ENCODE assay signal across 9 mouse cellular contexts in genomic region chr16:38812521-38812920, GRCm38 (mm10). TPM values are rescaled to one million over a fixed set of nuclear protein-coding genes. Genes with fewer than 3 reads are reported as not detected.
DNase-seq lines count a peak whose midpoint lies in the region; ATAC-seq and TF ChIP-seq lines count a peak whose summit lies in the region.
"Had no signal": no experiment of that assay in that cellular context is flagged by ENCODE, and none has a peak within 500 bp of the region (broad histone marks: within the 10 kb centered on the region; RNA-seq: fewer than 3 reads in every experiment).

No protein-coding gene starts in this region.

- TF ChIP-seq EP300 in heart, adult 2 months (IDR thresholded peaks at IDR 0.05; ENCODE audit: insufficient read depth, low read depth, low read length), result peak; percentile 74

- no peaks in the 10 kb centered on the region for H3K27me3 ChIP-seq in forebrain, embryonic 11.5 days (ENCODE audit: control insufficient read depth, insufficient read depth, low read length)
- H3K27me3 ChIP-seq in forebrain, embryonic 12.5 days, result no peaks in the 10 kb centered on the region
- H3K27me3 ChIP-seq in heart, adult 2 months (ENCODE audit: control insufficient read depth, insufficient read depth, low read length), result no peaks in the 10 kb centered on the region
- no peaks in the 10 kb centered on the region for H3K27me3 ChIP-seq in small intestine, adult 2 months (ENCODE audit: control insufficient read depth, insufficient read depth, low read length)

- no peak overlapping the region for H3K9ac ChIP-seq in forebrain, embryonic 11.5 days (ENCODE audit: low read length)
- H3K9ac ChIP-seq in forebrain, embryonic 12.5 days, result no peak overlapping the region
- no peak overlapping the region for H3K9ac ChIP-seq in heart, adult 2 months (ENCODE audit: low read depth, low read length)

- H3K9me3 ChIP-seq in forebrain, embryonic 11.5 days (ENCODE audit: control insufficient read depth, low read length), result no peaks in the 10 kb centered on the region
- H3K9me3 ChIP-seq in forebrain, embryonic 12.5 days, result no peaks in the 10 kb centered on the region

- 34% methylated on average over 8 of the region's 8 CpGs for WGBS in forebrain, embryonic 11.5 days
- 34% methylated on average over 8 of the region's 8 CpGs for whole genome bisulfite sequencing in forebrain, embryonic 12.5 days
- WGBS in heart, adult 2 months, result 16% methylated on average over 8 of the region's 8 CpGs
- WGBS in small intestine, adult 2 months, result 20% methylated on average over 8 of the region's 8 CpGs

- intact Hi-C loops in heart, adult 2 months (cut with DNase I), result loop anchor here (1.0 to 5.0 kb wide), 4 partner anchors 54 to 276 kb away; no protein-coding TSS in a partner anchor

- TF ChIP-seq CTCF in heart, adult 2 months (IDR thresholded peaks at IDR 0.05), result peak; percentile 97
- TF ChIP-seq CTCF in layer of hippocampus, adult 2 months (conservative IDR thresholded peaks at IDR 0.05), result peak; percentile 97
- peak; percentile 95 for TF ChIP-seq CTCF in small intestine, adult 2 months (IDR thresholded peaks at IDR 0.05; ENCODE audit: extremely low read depth, insufficient read length, insufficient replicate concordance, low read depth, low read length)

- peak; percentile 79 for DNase-seq in forebrain, embryonic 11.5 days (ENCODE audit: low spot score)
- DNase-seq in R1 (ENCODE audit: low read depth, low spot score), result peak; percentile 86
- DNase-seq in cerebellum, postnatal 25 days, result peak; percentile 41 to 61
- peak; percentile 68 to 72 for DNase-seq in heart, adult 2 months
- DNase-seq in layer of hippocampus, adult 2 months (ENCODE audit: low spot score in 2 of 2), result peak; percentile 62 to 73
- DNase-seq in lung, postnatal 25 days (ENCODE audit: low spot score), result peak; percentile 82

- H3K36me3 ChIP-seq in forebrain, embryonic 11.5 days (ENCODE audit: control insufficient read depth, insufficient read depth, low read length), result no peaks in the 10 kb centered on the region
- no peaks in the 10 kb centered on the region for H3K36me3 ChIP-seq in forebrain, embryonic 12.5 days (replicated peaks)
- H3K36me3 ChIP-seq in heart, adult 2 months (ENCODE audit: control insufficient read depth, insufficient read depth, low read length), result no peaks in the 10 kb centered on the region
- no peaks in the 10 kb centered on the region for H3K36me3 ChIP-seq in small intestine, adult 2 months (ENCODE audit: control insufficient read depth, insufficient read depth, low read length)

- peaks cover 2% of the 10 kb centered on the region; the same call in 1 of the 2 replicates for H3K4me1 ChIP-seq in forebrain, embryonic 11.5 days (replicated peaks; ENCODE audit: control insufficient read depth, insufficient read depth, low read length)
- H3K4me1 ChIP-seq in forebrain, embryonic 12.5 days, result peaks cover 9% of the 10 kb centered on the region
- H3K4me1 ChIP-seq in heart, adult 2 months (ENCODE audit: control insufficient read depth, insufficient read depth, low read length), result no peaks in the 10 kb centered on the region
- peaks cover 2% of the 10 kb centered on the region; the same call in 1 of the 2 replicates for H3K4me1 ChIP-seq in small intestine, adult 2 months (ENCODE audit: control insufficient read depth, insufficient read depth, insufficient read length, low read length)
- H3K4me1 ChIP-seq: megakaryocyte, embryonic 14.5 days had no signal

- 0 out of 2 replicates have a peak, but pooled peaks have one; percentile 39 for ATAC-seq in forebrain, embryonic 11.5 days (replicated peaks; ENCODE audit: low FRiP score)
- ATAC-seq in forebrain, embryonic 12.5 days (ENCODE audit: low FRiP score), result no peak

- no peak for TF ChIP-seq POLR2A in heart, adult 2 months (IDR thresholded peaks at IDR 0.05; ENCODE audit: insufficient read depth, low read depth, low read length)
- no peak for TF ChIP-seq POLR2A in small intestine, adult 2 months (IDR thresholded peaks at IDR 0.05; ENCODE audit: low read depth, low read length)

- H3K4me3 ChIP-seq in forebrain, embryonic 11.5 days (ENCODE audit: low read depth, low read length), result no peak overlapping the region
- no peak overlapping the region for H3K4me3 ChIP-seq in forebrain, embryonic 12.5 days (replicated peaks)
- H3K4me3 ChIP-seq in heart, adult 2 months, result no peak overlapping the region
- H3K4me3 ChIP-seq in layer of hippocampus, adult 2 months, result no peak overlapping the region
- H3K4me3 ChIP-seq in small intestine, adult 2 months (ENCODE audit: low read depth, low read length), result no peak overlapping the region
- H3K4me3 ChIP-seq: megakaryocyte, embryonic 14.5 days had no signal

- no peak overlapping the region for H3K4me2 ChIP-seq in forebrain, embryonic 11.5 days (ENCODE audit: low read depth, low read length, severe bottlenecking)
- H3K4me2 ChIP-seq in forebrain, embryonic 12.5 days, result no peak overlapping the region

- H3K79me2 ChIP-seq in heart, adult 2 months (replicated peaks; ENCODE audit: control insufficient read depth, insufficient read depth, low read length), result no peaks in the 10 kb centered on the region

- no peak overlapping the region for H3K27ac ChIP-seq in forebrain, embryonic 11.5 days (ENCODE audit: low read depth, low read length)
- H3K27ac ChIP-seq in forebrain, embryonic 12.5 days, result no peak overlapping the region
- no peak overlapping the region for H3K27ac ChIP-seq in heart, adult 2 months
- no peak overlapping the region for H3K27ac ChIP-seq in layer of hippocampus, adult 2 months
- H3K27ac ChIP-seq in small intestine, adult 2 months (ENCODE audit: insufficient read depth, low read depth, low read length), result no peak overlapping the region

RNA-seq across cellular contexts. Expression of gene Upk1b, which starts 12.4 kb away (rescaled TPM):
- 1.6 and 2.3 TPM in 2 replicates for polyA plus RNA-seq in forebrain, embryonic 11.5 days (2014; fragmentation: Nextera tagmentation; extraction: Ambion mirVana)
- 1.1 and 1.9 TPM in 2 replicates for polyA plus RNA-seq in forebrain, embryonic 12.5 days (2016; fragmentation: Nextera tagmentation; extraction: Ambion mirVana)
- 1 to 10 TPM; 3.2 to 3.8 TPM for total RNA-seq in heart, adult 2 months (2021)
- 8.4 and 10.2 TPM in 2 replicates for polyA plus RNA-seq in heart, adult 2 months (2012; rRNA removed)
- total RNA-seq in layer of hippocampus, adult 2 months (2021), result 1 to 10 TPM; 1.6 to 1.7 TPM
- 2.4 and 4.2 TPM in 2 replicates for polyA plus RNA-seq in small intestine, adult 2 months (2012; rRNA removed)

RNA-seq across cellular contexts. Expression of gene 4930435E12Rik, which starts 16.0 kb away (rescaled TPM):
- polyA plus RNA-seq in forebrain, embryonic 11.5 days (2014; fragmentation: Nextera tagmentation; extraction: Ambion mirVana), result not detected in 2 replicates
- not detected in 2 replicates for polyA plus RNA-seq in forebrain, embryonic 12.5 days (2016; fragmentation: Nextera tagmentation; extraction: Ambion mirVana)
- total RNA-seq in heart, adult 2 months (2021), result not detected
- polyA plus RNA-seq in heart, adult 2 months (2012; rRNA removed), result not detected in 2 replicates
- not detected for total RNA-seq in layer of hippocampus, adult 2 months (2021)
- not detected in 2 replicates for polyA plus RNA-seq in small intestine, adult 2 months (2012; rRNA removed)
